Mouse (Mus musculus): ENCODE data around the gene St6galnac3.

- TF ChIP-seq CTCF (IDR thresholded peaks at IDR 0.05; ENCODE audit: control insufficient read depth, insufficient read depth, insufficient read length) (no peak), MAX (IDR thresholded peaks at IDR 0.05) (no peak), MYOD1 (IDR thresholded peaks at IDR 0.05; ENCODE audit: control insufficient read depth, insufficient read length, low read depth) (no peak)
Observed at GRCm38 (mm10) chr3:153538396-153538795, 186.6 kb downstream of the St6galnac3 start.
